Mouse (Mus musculus) lung, embryonic 14.5 days (tissue): Measurements from ENCODE around the gene Eno1. TPM values are rescaled to one million over a fixed set of nuclear protein-coding genes. Genes with fewer than 3 reads are reported as not detected.

ENCODE experiments used
- ATAC-seq: fragments of 200-750 bp; cut with Nextera tagmentation; 2 replicates; pipeline ENCODE4 v1.8.0; 2017; ENCODE audit warnings: mild to moderate bottlenecking, moderate TSS enrichment, moderate library complexity; ENCODE audit not compliant: insufficient read depth
- DNase-seq: peaks from one replicate; pipeline ENCODE4 v3.0.0-alpha.2; 2015
- H3K27ac ChIP-seq: fragments of 300-500 bp; sonication (generic); 2 replicates; pipeline ENCODE4 v1.5.1; 2014; ENCODE audit warnings: low read depth, mild to moderate bottlenecking, moderate library complexity
- H3K27me3 ChIP-seq: fragments of 300-500 bp; sonication (generic); 2 replicates; pipeline ENCODE4 v1.6.1; 2014; ENCODE audit warnings: low read length, control low read depth; ENCODE audit not compliant: insufficient read depth
- H3K36me3 ChIP-seq: fragments of 300-500 bp; sonication (generic); 2 replicates; pipeline ENCODE4 v1.6.1; 2014; ENCODE audit warnings: control low read depth; ENCODE audit not compliant: insufficient read depth
- H3K4me1 ChIP-seq: fragments of 300-500 bp; sonication (generic); 2 replicates; pipeline ENCODE4 v1.6.1; 2014; ENCODE audit warnings: antibody characterized with exemption, control low read depth; ENCODE audit not compliant: insufficient read depth
- H3K4me2 ChIP-seq: fragments of 300-500 bp; sonication (generic); 2 replicates; pipeline ENCODE4 v1.6.1; 2014; ENCODE audit warnings: mild to moderate bottlenecking
- H3K4me3 ChIP-seq: fragments of 300-500 bp; sonication (generic); 2 replicates; pipeline ENCODE4 v1.5.1; 2014; ENCODE audit warnings: low read depth, low read length
- H3K9ac ChIP-seq: fragments of 300-500 bp; sonication (generic); 2 replicates; pipeline ENCODE4 v1.6.1; 2014
- H3K9me3 ChIP-seq: fragments of 300-500 bp; sonication (generic); 2 replicates; pipeline ENCODE4 v1.6.1; 2016; ENCODE audit warnings: low read depth, low read length, control low read depth
- CTCF ChIP-seq: IDR thresholded peaks from 2 replicates; pipeline ENCODE4 v1.5.1; 2016; ENCODE audit warnings: antibody characterized with exemption, low read depth
- WGBS: fragments of 180-500 bp; shearing (Covaris S2); extraction: QIAGEN DNeasy Blood & Tissue Kit; methylation state at CpG from one replicate; pipeline ENCODE4 v1.1.7; 2014; 5-methylcytosine and 5-hydroxymethylcytosine counted together
- polyA plus RNA-seq: library from polyadenylated mRNA; unstranded; fragments of >200 nt; fragmentation: Nextera tagmentation; extraction: Ambion mirVana; gene quantifications from 2 replicates; pipeline ENCODE4 v1.2.1, GENCODE M21; 2014

The Eno1 gene
- polyA plus RNA-seq, 1 experiment from 2014 or later, result 1,952 TPM

GRCm38 (mm10) chr4:150217042-150217554 is 19.4 kb upstream of the Eno1 start:
- no peak overlapping the region for H3K4me2 ChIP-seq
- no peak for DNase-seq
- no peaks in the 10 kb centered on the region for H3K9me3 ChIP-seq
- H3K36me3 ChIP-seq, result no peaks in the 10 kb centered on the region
- H3K9ac ChIP-seq, result no peak overlapping the region
- H3K4me1 ChIP-seq, result peaks cover 2% of the 10 kb centered on the region; the same call in 1 of the 2 replicates
- H3K4me3 ChIP-seq, result no peak overlapping the region
- TF ChIP-seq CTCF, result no peak
- no peak for ATAC-seq
- H3K27ac ChIP-seq, result no peak overlapping the region
- 67% methylated on average over 5 of the region's 5 CpGs for WGBS
- no peaks in the 10 kb centered on the region for H3K27me3 ChIP-seq

- ATAC-seq (no peak), DNase-seq (no peak)
- H3K36me3 ChIP-seq, result no peaks in the 10 kb centered on the region
- peaks cover 2% of the 10 kb centered on the region; the same call in 1 of the 2 replicates for H3K4me1 ChIP-seq
- H3K9ac ChIP-seq, result no peak overlapping the region
- H3K27ac ChIP-seq, result no peak overlapping the region
- 67% methylated on average over 1 of the region's 1 CpGs for WGBS
- TF ChIP-seq CTCF, result 0 out of 2 replicates have a peak, but pooled peaks have one; percentile 18
- H3K4me3 ChIP-seq, result no peak overlapping the region
- H3K27me3 ChIP-seq, result no peaks in the 10 kb centered on the region
- no peak overlapping the region for H3K4me2 ChIP-seq
- no peaks in the 10 kb centered on the region for H3K9me3 ChIP-seq
Measured at GRCm38 (mm10) chr4:150217935-150218334, 18.6 kb upstream of the Eno1 start.

GRCm38 (mm10) chr4:150219501-150220292 is 16.8 kb upstream of the Eno1 start:
- ATAC-seq (peak; percentile 47; the same call in 1 of the 2 replicates), DNase-seq (peak; percentile 88)
- Histone ChIP-seq H3K9ac (no peak overlapping the region), H3K27ac (no peak overlapping the region), H3K9me3 (no peaks in the 10 kb centered on the region), H3K4me3 (no peak overlapping the region), H3K4me1 (peaks cover 2% of the 10 kb centered on the region; the same call in 1 of the 2 replicates), H3K36me3 (no peaks in the 10 kb centered on the region), H3K27me3 (no peaks in the 10 kb centered on the region), H3K4me2 (no peak overlapping the region)
- 71% methylated on average over 9 of the region's 9 CpGs for WGBS
- peak; percentile 74 for TF ChIP-seq CTCF

- H3K27me3 ChIP-seq, result no peaks in the 10 kb centered on the region
- no peaks in the 10 kb centered on the region for H3K36me3 ChIP-seq
- H3K27ac ChIP-seq, result no peak overlapping the region
- 0 out of 2 replicates have a peak overlapping the region, but pooled peaks have one; percentile 3 for H3K9ac ChIP-seq
- H3K4me2 ChIP-seq, result peak overlapping the region; percentile 58
- no peaks in the 10 kb centered on the region for H3K9me3 ChIP-seq
- WGBS, result 10% methylated on average over 11 of the region's 11 CpGs
- TF ChIP-seq CTCF, result no peak
- DNase-seq (peak; percentile 70), ATAC-seq (peak; percentile 67)
- H3K4me1 ChIP-seq, result peaks cover 2% of the 10 kb centered on the region; the same call in 1 of the 2 replicates
- peak overlapping the region; percentile 18 for H3K4me3 ChIP-seq
Measured at GRCm38 (mm10) chr4:150220584-150220983, 15.9 kb upstream of the Eno1 start.

GRCm38 (mm10) chr4:150221017-150221640 is 15.4 kb upstream of the Eno1 start:
- Histone ChIP-seq H3K4me3 (peak overlapping the region; percentile 18), H3K4me1 (peaks cover 2% of the 10 kb centered on the region; the same call in 1 of the 2 replicates), H3K36me3 (no peaks in the 10 kb centered on the region), H3K27me3 (no peaks in the 10 kb centered on the region), H3K27ac (no peak overlapping the region), H3K9ac (no peak overlapping the region), H3K4me2 (peak overlapping the region; percentile 58), H3K9me3 (no peaks in the 10 kb centered on the region)
- ATAC-seq (0 out of 2 replicates have a peak, but pooled peaks have one; percentile 10), DNase-seq (no peak)
- no peak for TF ChIP-seq CTCF
- WGBS, result 42% methylated on average over 10 of the region's 10 CpGs

- no peaks in the 10 kb centered on the region for H3K36me3 ChIP-seq
- WGBS, result 78% methylated on average over 4 of the region's 4 CpGs
- peaks cover 7% of the 10 kb centered on the region; the same call in 1 of the 2 replicates for H3K4me1 ChIP-seq
- no peak overlapping the region for H3K4me3 ChIP-seq
- no peaks in the 10 kb centered on the region for H3K27me3 ChIP-seq
- DNase-seq (no peak), ATAC-seq (no peak)
- no peak overlapping the region for H3K9ac ChIP-seq
- no peaks in the 10 kb centered on the region for H3K9me3 ChIP-seq
- TF ChIP-seq CTCF, result no peak
- no peak overlapping the region for H3K4me2 ChIP-seq
- H3K27ac ChIP-seq, result no peak overlapping the region
Measured at GRCm38 (mm10) chr4:150223830-150224229, 12.7 kb upstream of the Eno1 start.

- Histone ChIP-seq H3K27me3 (no peaks in the 10 kb centered on the region), H3K4me1 (peaks cover 6% of the 10 kb centered on the region; the same call in 1 of the 2 replicates), H3K4me3 (no peak overlapping the region), H3K27ac (no peak overlapping the region), H3K4me2 (no peak overlapping the region), H3K9me3 (no peaks in the 10 kb centered on the region), H3K36me3 (no peaks in the 10 kb centered on the region), H3K9ac (no peak overlapping the region)
- ATAC-seq (no peak), DNase-seq (no peak)
- no peak for TF ChIP-seq CTCF
- 83% methylated on average over 1 of the region's 1 CpGs for WGBS
Measured at GRCm38 (mm10) chr4:150225700-150226099, 10.8 kb upstream of the Eno1 start.
